ENCODE assay signal across 9 mouse cellular contexts in genomic region chr5:45449206-45449605, GRCm38 (mm10). TPM values are rescaled to one million over a fixed set of nuclear protein-coding genes. Genes with fewer than 3 reads are reported as not detected.
DNase-seq lines count a peak whose midpoint lies in the region; ATAC-seq and TF ChIP-seq lines count a peak whose summit lies in the region.
"Had no signal": no experiment of that assay in that cellular context is flagged by ENCODE, and none has a peak within 500 bp of the region (broad histone marks: within the 10 kb centered on the region; RNA-seq: fewer than 3 reads in every experiment).

No protein-coding gene starts in this region.

- no peak overlapping the region for H3K27ac ChIP-seq in cerebellum, adult 2 months (ENCODE audit: insufficient read depth, low read length)
- H3K27ac ChIP-seq in intestine, embryonic 15.5 days = 0 out of 2 replicates have a peak overlapping the region, but pooled peaks have one; percentile 1
- H3K27ac ChIP-seq in neural tube, embryonic 13.5 days (replicated peaks) = no peak overlapping the region

- no peaks in the 10 kb centered on the region for H3K27me3 ChIP-seq in cerebellum, adult 2 months (ENCODE audit: control insufficient read depth, insufficient read depth, low read length)
- H3K27me3 ChIP-seq in intestine, embryonic 15.5 days (replicated peaks) = no peaks in the 10 kb centered on the region
- no peaks in the 10 kb centered on the region for H3K27me3 ChIP-seq in neural tube, embryonic 13.5 days

- H3K9ac ChIP-seq in intestine, embryonic 15.5 days = peak overlapping the region; percentile 73
- peak overlapping the region; percentile 78 for H3K9ac ChIP-seq in neural tube, embryonic 13.5 days

- H3K4me2 ChIP-seq in intestine, embryonic 15.5 days (replicated peaks) = peak overlapping the region; percentile 94
- H3K4me2 ChIP-seq in neural tube, embryonic 13.5 days = peak overlapping the region; percentile 99

- H3K9me3 ChIP-seq in intestine, embryonic 15.5 days = no peaks in the 10 kb centered on the region
- H3K9me3 ChIP-seq in neural tube, embryonic 13.5 days = no peaks in the 10 kb centered on the region

- H3K4me3 ChIP-seq in cerebellum, adult 2 months (replicated peaks; ENCODE audit: insufficient read depth, low read depth, low read length) = peak overlapping the region; percentile 80
- H3K4me3 ChIP-seq in intestine, embryonic 15.5 days (replicated peaks) = peak overlapping the region; percentile 70
- H3K4me3 ChIP-seq in neural tube, embryonic 13.5 days = peak overlapping the region; percentile 73

- H3K4me1 ChIP-seq in cerebellum, adult 2 months (ENCODE audit: control insufficient read depth, insufficient read depth, low read length) = peaks cover 8% of the 10 kb centered on the region
- peaks cover 11% of the 10 kb centered on the region for H3K4me1 ChIP-seq in intestine, embryonic 15.5 days (replicated peaks)
- peaks cover 23% of the 10 kb centered on the region for H3K4me1 ChIP-seq in neural tube, embryonic 13.5 days (replicated peaks)

- peak in 1 of 2 experiments; percentile 19 for DNase-seq in cerebellum, adult 2 months
- DNase-seq in cerebellum, postnatal 4 days (ENCODE audit: low spot score in 2 of 2) = no peak
- DNase-seq in spleen, adult 12 weeks (ENCODE audit: low spot score) = peak; percentile 5
- DNase-seq in spleen, postnatal 14 days (ENCODE audit: low spot score in 2 of 2) = no peak
- DNase-seq in ovary, postnatal 36 days (ENCODE audit: low spot score) = no peak
- no peak for DNase-seq in layer of hippocampus, postnatal 25 days (ENCODE audit: extremely low spot score in 1 of 2, low spot score in 1 of 2)

- TF ChIP-seq POLR2A in cerebellum, adult 2 months (IDR thresholded peaks at IDR 0.05; ENCODE audit: borderline replicate concordance, insufficient read depth, low read length) = no peak

- H3K36me3 ChIP-seq in intestine, embryonic 15.5 days = no peaks in the 10 kb centered on the region
- H3K36me3 ChIP-seq in neural tube, embryonic 13.5 days = no peaks in the 10 kb centered on the region

- WGBS in cerebellum, adult 2 months = 2% methylated on average over 8 of the region's 8 CpGs
- WGBS in intestine, embryonic 15.5 days = 3% methylated on average over 8 of the region's 8 CpGs
- 1% methylated on average over 8 of the region's 8 CpGs for WGBS in neural tube, embryonic 13.5 days

- no peak for TF ChIP-seq CTCF in cerebellum, adult 2 months (IDR thresholded peaks at IDR 0.05; ENCODE audit: borderline replicate concordance, insufficient read depth, low read depth, low read length)

- no peak for ATAC-seq in intestine, embryonic 15.5 days
- ATAC-seq in neural tube, embryonic 13.5 days (ENCODE audit: low read depth) = no peak

RNA-seq across cellular contexts. Expression of gene Qdpr, which starts 0.8 kb away (rescaled TPM):
- polyA plus RNA-seq in cerebellum, adult 2 months (2012; rRNA removed) = 454 and 593 TPM in 2 replicates
- 259 and 272 TPM in 2 replicates for polyA plus RNA-seq in intestine, embryonic 15.5 days (2015; fragmentation: Nextera tagmentation; extraction: Ambion mirVana)
- 124 and 136 TPM in 2 replicates for polyA plus RNA-seq in neural tube, embryonic 13.5 days (2015; fragmentation: Nextera tagmentation; extraction: Ambion mirVana)
- 100 to 1,000 TPM; 119 to 140 TPM for total RNA-seq in layer of hippocampus, postnatal 25 days (2021)

RNA-seq across cellular contexts. Expression of gene Clrn2, which starts 4.3 kb away (rescaled TPM):
- polyA plus RNA-seq in cerebellum, adult 2 months (2012; rRNA removed) = not detected in 2 replicates
- not detected in 2 replicates for polyA plus RNA-seq in intestine, embryonic 15.5 days (2015; fragmentation: Nextera tagmentation; extraction: Ambion mirVana)
- 0.63 TPM in 1 of 2 replicates, not detected in the other for polyA plus RNA-seq in neural tube, embryonic 13.5 days (2015; fragmentation: Nextera tagmentation; extraction: Ambion mirVana)
- under 1 TPM; 0.49 to 0.94 TPM for total RNA-seq in layer of hippocampus, postnatal 25 days (2021)
- polyA plus RNA-seq: large intestine, adult 2 months had no signal

RNA-seq across cellular contexts. Expression of gene Lap3, which starts 44.0 kb away (rescaled TPM):
- polyA plus RNA-seq in cerebellum, adult 2 months (2012; rRNA removed) = 51.1 and 56.7 TPM in 2 replicates
- 118 and 119 TPM in 2 replicates for polyA plus RNA-seq in intestine, embryonic 15.5 days (2015; fragmentation: Nextera tagmentation; extraction: Ambion mirVana)
- 33.2 and 41.5 TPM in 2 replicates for polyA plus RNA-seq in neural tube, embryonic 13.5 days (2015; fragmentation: Nextera tagmentation; extraction: Ambion mirVana)
- total RNA-seq in layer of hippocampus, postnatal 25 days (2021) = 10 to 100 TPM; 53.3 to 59.2 TPM
